In the genomic region with DNA sequence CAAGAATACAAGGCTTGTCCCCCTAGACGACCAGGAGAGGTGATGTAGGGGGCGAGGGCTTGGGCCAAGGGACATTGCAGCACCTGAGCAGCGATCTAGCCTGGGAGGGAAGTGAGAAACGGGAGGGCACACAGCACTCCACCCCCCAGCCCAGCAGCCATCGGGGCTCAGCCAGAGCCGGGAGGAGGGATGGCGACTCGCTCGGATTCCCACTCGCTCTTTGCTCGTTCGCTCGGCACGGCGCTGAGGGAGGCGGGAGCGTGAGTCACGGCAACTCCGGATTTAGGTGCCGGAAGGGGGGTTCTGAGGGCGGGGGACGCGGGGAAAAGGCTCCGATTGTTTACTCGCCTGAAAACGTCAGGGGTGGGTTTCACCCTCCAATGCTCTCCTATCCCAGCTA, we compare ENCODE assay signal across 8 mouse cellular contexts. TPM values are rescaled to one million over a fixed set of nuclear protein-coding genes. Genes with fewer than 3 reads are reported as not detected.
A peak's percentile ranks its signal among the peaks of the same experiment; 100 is the strongest.
DNase-seq lines count a peak whose midpoint lies in the region; ATAC-seq and TF ChIP-seq lines count a peak whose summit lies in the region.

No protein-coding gene starts in this region.

- 0% methylated on average over 26 of the region's 26 CpGs for WGBS in heart, adult 2 months
- WGBS in embryonic facial prominence, embryonic 15.5 days: under 1% methylated on average over 26 of the region's 26 CpGs
- WGBS in intestine, embryonic 15.5 days: 0% methylated on average over 26 of the region's 26 CpGs
- WGBS in midbrain, embryonic 12.5 days: under 1% methylated on average over 26 of the region's 26 CpGs

- 0 out of 2 replicates have a peak overlapping the region, but pooled peaks have one; percentile 20 for H3K9ac ChIP-seq in heart, adult 2 months (ENCODE audit: low read depth, low read length)
- H3K9ac ChIP-seq in embryonic facial prominence, embryonic 15.5 days: no peak overlapping the region
- H3K9ac ChIP-seq in intestine, embryonic 15.5 days: peak overlapping the region; percentile 8; the same call in 1 of the 2 replicates
- no peak overlapping the region for H3K9ac ChIP-seq in midbrain, embryonic 12.5 days (replicated peaks)

- no peak overlapping the region for H3K4me3 ChIP-seq in heart, adult 2 months
- H3K4me3 ChIP-seq in C2C12 (ENCODE audit: insufficient read depth, poor library complexity, severe bottlenecking): peak overlapping the region; percentile 26
- peak overlapping the region; percentile 57 for H3K4me3 ChIP-seq in embryonic facial prominence, embryonic 15.5 days (replicated peaks)
- H3K4me3 ChIP-seq in intestine, embryonic 15.5 days (replicated peaks): peak overlapping the region; percentile 51
- H3K4me3 ChIP-seq in midbrain, embryonic 12.5 days: peak overlapping the region; percentile 12; the same call in 1 of the 2 replicates

- DNase-seq in heart, adult 2 months: no peak
- DNase-seq in heart, adult 8-10 months (ENCODE audit: low spot score): no peak
- DNase-seq in ovary, postnatal 14 days (ENCODE audit: low spot score): no peak

- peaks cover 6% of the 10 kb centered on the region for H3K79me3 ChIP-seq in C2C12 (ENCODE audit: low read depth)

- H3K79me2 ChIP-seq in heart, adult 2 months (replicated peaks; ENCODE audit: control insufficient read depth, insufficient read depth, low read length): no peaks in the 10 kb centered on the region
- H3K79me2 ChIP-seq in C2C12 (ENCODE audit: control insufficient read depth, insufficient read depth): peaks cover 14% of the 10 kb centered on the region

- H3K4me2 ChIP-seq in embryonic facial prominence, embryonic 15.5 days (replicated peaks): peak overlapping the region; percentile 99
- H3K4me2 ChIP-seq in intestine, embryonic 15.5 days (replicated peaks): peak overlapping the region; percentile 94
- no peak overlapping the region; the same call in 1 of the 2 replicates for H3K4me2 ChIP-seq in midbrain, embryonic 12.5 days (replicated peaks)

- TF ChIP-seq CTCF in heart, adult 2 months (IDR thresholded peaks at IDR 0.05): no peak
- TF ChIP-seq CTCF in C2C12 (IDR thresholded peaks at IDR 0.05; ENCODE audit: control insufficient read depth, insufficient read depth, insufficient read length): no peak

- intact Hi-C loops in heart, adult 2 months (cut with DNase I): no loop called here

- no peak for TF ChIP-seq POLR2A in heart, adult 2 months (IDR thresholded peaks at IDR 0.05; ENCODE audit: insufficient read depth, low read depth, low read length)

- H3K4me1 ChIP-seq in heart, adult 2 months (ENCODE audit: control insufficient read depth, insufficient read depth, low read length): peaks cover 16% of the 10 kb centered on the region
- peaks cover 55% of the 10 kb centered on the region for H3K4me1 ChIP-seq in embryonic facial prominence, embryonic 15.5 days
- H3K4me1 ChIP-seq in intestine, embryonic 15.5 days (replicated peaks): peaks cover 41% of the 10 kb centered on the region
- H3K4me1 ChIP-seq in midbrain, embryonic 12.5 days: peaks cover 33% of the 10 kb centered on the region

- H3K9me3 ChIP-seq in embryonic facial prominence, embryonic 15.5 days (replicated peaks): no peaks in the 10 kb centered on the region
- no peaks in the 10 kb centered on the region for H3K9me3 ChIP-seq in intestine, embryonic 15.5 days
- no peaks in the 10 kb centered on the region for H3K9me3 ChIP-seq in midbrain, embryonic 12.5 days

- no peaks in the 10 kb centered on the region for H3K27me3 ChIP-seq in heart, adult 2 months (ENCODE audit: control insufficient read depth, insufficient read depth, low read length)
- no peaks in the 10 kb centered on the region for H3K27me3 ChIP-seq in C2C12 (ENCODE audit: control insufficient read depth, insufficient read depth, insufficient read length)
- peaks cover 52% of the 10 kb centered on the region for H3K27me3 ChIP-seq in embryonic facial prominence, embryonic 15.5 days
- peaks cover 53% of the 10 kb centered on the region for H3K27me3 ChIP-seq in intestine, embryonic 15.5 days (replicated peaks)
- H3K27me3 ChIP-seq in midbrain, embryonic 12.5 days: peaks cover 79% of the 10 kb centered on the region

- no peak overlapping the region for H3ac ChIP-seq in C2C12 (ENCODE audit: control insufficient read depth, insufficient read length, low read depth)

- no peaks in the 10 kb centered on the region for H3K36me3 ChIP-seq in heart, adult 2 months (ENCODE audit: control insufficient read depth, insufficient read depth, low read length)
- no peaks in the 10 kb centered on the region for H3K36me3 ChIP-seq in C2C12 (ENCODE audit: control insufficient read depth, insufficient read depth)
- no peaks in the 10 kb centered on the region for H3K36me3 ChIP-seq in embryonic facial prominence, embryonic 15.5 days
- H3K36me3 ChIP-seq in intestine, embryonic 15.5 days: no peaks in the 10 kb centered on the region
- no peaks in the 10 kb centered on the region for H3K36me3 ChIP-seq in midbrain, embryonic 12.5 days

- no peak for ATAC-seq in embryonic facial prominence, embryonic 15.5 days (ENCODE audit: insufficient number of reproducible peaks, low FRiP score, low TSS enrichment, low read depth)
- no peak for ATAC-seq in intestine, embryonic 15.5 days
- ATAC-seq in midbrain, embryonic 12.5 days (ENCODE audit: low FRiP score, low read depth): no peak
- ATAC-seq in monocyte, adult 5-6 weeks (replicated peaks; ENCODE audit: insufficient number of reproducible peaks, low FRiP score, low TSS enrichment, poor library complexity, severe bottlenecking): no peak

- H3K27ac ChIP-seq in heart, adult 2 months: no peak overlapping the region
- H3K27ac ChIP-seq in embryonic facial prominence, embryonic 15.5 days (replicated peaks): no peak overlapping the region
- H3K27ac ChIP-seq in intestine, embryonic 15.5 days: no peak overlapping the region
- H3K27ac ChIP-seq in midbrain, embryonic 12.5 days (replicated peaks): no peak overlapping the region

- TF ChIP-seq EP300 in heart, adult 2 months (IDR thresholded peaks at IDR 0.05; ENCODE audit: insufficient read depth, low read depth, low read length): no peak

TF ChIP-seq in C2C12, 6 proteins besides CTCF, POLR2A, EP300 and RAD21:
- TF ChIP-seq MAX (IDR thresholded peaks at IDR 0.05) (no peak), USF1 (IDR thresholded peaks at IDR 0.05; ENCODE audit: low read depth) (no peak), MYOD1 (IDR thresholded peaks at IDR 0.05; ENCODE audit: control insufficient read depth, insufficient read length, low read depth) (no peak), MYOG (IDR thresholded peaks at IDR 0.05; ENCODE audit: control insufficient read depth, extremely low read depth, insufficient read length) (no peak), CEBPB (IDR thresholded peaks at IDR 0.05; ENCODE audit: low read depth) (no peak), FOSL1 (IDR thresholded peaks at IDR 0.05; ENCODE audit: insufficient read depth, low read length, poor library complexity, severe bottlenecking) (no peak)

RNA-seq across cellular contexts. Expression of gene Pde4a, which starts 1.4 kb away (rescaled TPM):
- 10 to 100 TPM; 58.9 to 60.0 TPM for total RNA-seq in heart, adult 2 months (2021)
- polyA plus RNA-seq in heart, adult 2 months (2012; rRNA removed): 57.2 and 68.9 TPM in 2 replicates
- total RNA-seq in heart, adult 8-10 months (2022): 10 to 100 TPM; 48.5 to 75.4 (median 62.1) TPM
- polyA plus RNA-seq in C2C12 (2012; fragmentation: generic; extraction: Trizol): 7.4 TPM
- polyA plus RNA-seq in embryonic facial prominence, embryonic 15.5 days (2015; fragmentation: Nextera tagmentation; extraction: Ambion mirVana): 7.5 and 9.4 TPM in 2 replicates
- polyA plus RNA-seq in intestine, embryonic 15.5 days (2015; fragmentation: Nextera tagmentation; extraction: Ambion mirVana): 6.0 and 6.8 TPM in 2 replicates
- 11.3 and 11.5 TPM in 2 replicates for polyA plus RNA-seq in midbrain, embryonic 12.5 days (2016; fragmentation: Nextera tagmentation; extraction: Ambion mirVana)
- 2.1 to 5.6 TPM (median 2.5 TPM) in 3 replicates for total RNA-seq in monocyte, adult 5-6 weeks (2017)

RNA-seq across cellular contexts. Expression of gene Cdc37, which starts 14.3 kb away (rescaled TPM):
- 100 to 1,000 TPM; 150 to 162 TPM for total RNA-seq in heart, adult 2 months (2021)
- 62.3 and 96.1 TPM in 2 replicates for polyA plus RNA-seq in heart, adult 2 months (2012; rRNA removed)
- total RNA-seq in heart, adult 8-10 months (2022): 100 to 1,000 TPM; 138 to 170 (median 157) TPM
- 342 TPM for polyA plus RNA-seq in C2C12 (2012; fragmentation: generic; extraction: Trizol)
- 296 and 300 TPM in 2 replicates for polyA plus RNA-seq in embryonic facial prominence, embryonic 15.5 days (2015; fragmentation: Nextera tagmentation; extraction: Ambion mirVana)
- polyA plus RNA-seq in intestine, embryonic 15.5 days (2015; fragmentation: Nextera tagmentation; extraction: Ambion mirVana): 276 and 280 TPM in 2 replicates
- 278 and 283 TPM in 2 replicates for polyA plus RNA-seq in midbrain, embryonic 12.5 days (2016; fragmentation: Nextera tagmentation; extraction: Ambion mirVana)
- 174 to 287 TPM (median 193 TPM) in 3 replicates for total RNA-seq in monocyte, adult 5-6 weeks (2017)

RNA-seq across cellular contexts. Expression of gene Tyk2, which starts 33.0 kb away (rescaled TPM):
- total RNA-seq in heart, adult 2 months (2021): 1 to 10 TPM; 7.3 to 8.1 TPM
- 13.5 and 13.7 TPM in 2 replicates for polyA plus RNA-seq in heart, adult 2 months (2012; rRNA removed)
- 1 to 10 TPM; 8.6 to 9.1 (median 8.7) TPM for total RNA-seq in heart, adult 8-10 months (2022)
- 8.7 TPM for polyA plus RNA-seq in C2C12 (2012; fragmentation: generic; extraction: Trizol)
- 13.9 and 16.0 TPM in 2 replicates for polyA plus RNA-seq in embryonic facial prominence, embryonic 15.5 days (2015; fragmentation: Nextera tagmentation; extraction: Ambion mirVana)
- polyA plus RNA-seq in intestine, embryonic 15.5 days (2015; fragmentation: Nextera tagmentation; extraction: Ambion mirVana): 13.6 and 15.7 TPM in 2 replicates
- 12.8 and 14.1 TPM in 2 replicates for polyA plus RNA-seq in midbrain, embryonic 12.5 days (2016; fragmentation: Nextera tagmentation; extraction: Ambion mirVana)
- 38.4 to 87.0 TPM (median 42.5 TPM) in 3 replicates for total RNA-seq in monocyte, adult 5-6 weeks (2017)

Comparison
In these comparisons a context has a peak if more than half of its experiments do, and no peak if none do; other contexts are left out.
1. H3K9ac ChIP-seq: peak in heart, adult 2 months (single experiment) and intestine, embryonic 15.5 days (single experiment); none in embryonic facial prominence, embryonic 15.5 days (single experiment) and midbrain, embryonic 12.5 days (single experiment).